9 mouse cellular contexts compared by ENCODE assay signal in genomic region chr1:45825140-45825539, GRCm38 (mm10). TPM values are rescaled to one million over a fixed set of nuclear protein-coding genes. Genes with fewer than 3 reads are reported as not detected.
A peak's percentile ranks its signal among the peaks of the same experiment; 100 is the strongest.
DNase-seq lines count a peak whose midpoint lies in the region; ATAC-seq and TF ChIP-seq lines count a peak whose summit lies in the region.
"Had no signal": no experiment of that assay in that cellular context is flagged by ENCODE, and none has a peak within 500 bp of the region (broad histone marks: within the 10 kb centered on the region; RNA-seq: fewer than 3 reads in every experiment).

No protein-coding gene starts in this region.

- H3K4me2 ChIP-seq in forebrain, embryonic 13.5 days: no peak overlapping the region
- H3K4me2 ChIP-seq in neural tube, embryonic 15.5 days: no peak overlapping the region
- H3K4me2 ChIP-seq: limb, embryonic 15.5 days had no signal

- peak; percentile 84 for TF ChIP-seq CTCF in layer of hippocampus, adult 2 months (conservative IDR thresholded peaks at IDR 0.05)
- peak; percentile 53; the same call in 1 of the 2 replicates for TF ChIP-seq CTCF in lung, adult 2 months (IDR thresholded peaks at IDR 0.05; ENCODE audit: insufficient read depth, low read length)

- H3K9ac ChIP-seq in forebrain, embryonic 13.5 days: no peak overlapping the region
- H3K9ac ChIP-seq in neural tube, embryonic 15.5 days (replicated peaks): no peak overlapping the region
- H3K9ac ChIP-seq: limb, embryonic 15.5 days had no signal

- H3K9me3 ChIP-seq in forebrain, embryonic 13.5 days (replicated peaks): no peaks in the 10 kb centered on the region
- no peaks in the 10 kb centered on the region for H3K9me3 ChIP-seq in neural tube, embryonic 15.5 days (replicated peaks)
- H3K9me3 ChIP-seq: limb, embryonic 15.5 days had no signal

- peak; percentile 50 for DNase-seq in MEL-GATA-1-ER (ENCODE audit: extremely low read depth, low read depth)
- peak; percentile 67 for DNase-seq in c-Kit-positive CD71-positive TER-119-positive erythroid progenitor cells, embryonic 14.5 days (ENCODE audit: low spot score)
- peak; percentile 79 for DNase-seq in heart, postnatal 4 days
- peak; percentile 25 to 72 for DNase-seq in layer of hippocampus, adult 2 months (ENCODE audit: low spot score in 2 of 2)
- DNase-seq in lung, adult 2 months: peak; percentile 60
- DNase-seq in thymus, postnatal 36 days: peak; percentile 36 to 45

- no peaks in the 10 kb centered on the region for H3K27me3 ChIP-seq in forebrain, embryonic 13.5 days
- H3K27me3 ChIP-seq in neural tube, embryonic 15.5 days (replicated peaks): no peaks in the 10 kb centered on the region
- H3K27me3 ChIP-seq: limb, embryonic 15.5 days had no signal

- no peak for TF ChIP-seq POLR2A in lung, adult 2 months (IDR thresholded peaks at IDR 0.05; ENCODE audit: borderline replicate concordance, extremely low read depth, low read depth, low read length)

- H3K4me1 ChIP-seq in forebrain, embryonic 13.5 days: no peaks in the 10 kb centered on the region
- no peaks in the 10 kb centered on the region for H3K4me1 ChIP-seq in lung, adult 2 months (ENCODE audit: control insufficient read depth, insufficient read depth, low read length)
- no peaks in the 10 kb centered on the region for H3K4me1 ChIP-seq in neural tube, embryonic 15.5 days
- H3K4me1 ChIP-seq: limb, embryonic 15.5 days had no signal

- peak; percentile 91 for ATAC-seq in forebrain, embryonic 13.5 days
- ATAC-seq in neural tube, embryonic 15.5 days (ENCODE audit: low FRiP score): peak; percentile 86

- no peak overlapping the region for H3K4me3 ChIP-seq in forebrain, embryonic 13.5 days
- H3K4me3 ChIP-seq in layer of hippocampus, adult 2 months: no peak overlapping the region
- no peak overlapping the region for H3K4me3 ChIP-seq in lung, adult 2 months (replicated peaks; ENCODE audit: extremely low read depth, low read depth, low read length)
- H3K4me3 ChIP-seq in neural tube, embryonic 15.5 days (replicated peaks): no peak overlapping the region
- H3K4me3 ChIP-seq: limb, embryonic 15.5 days had no signal

- peaks cover 43% of the 10 kb centered on the region for H3K36me3 ChIP-seq in forebrain, embryonic 13.5 days (ENCODE audit: poor library complexity, severe bottlenecking)
- peaks cover 32% of the 10 kb centered on the region for H3K36me3 ChIP-seq in neural tube, embryonic 15.5 days

- 59% methylated on average over 5 of the region's 5 CpGs for WGBS in forebrain, embryonic 13.5 days
- 42% methylated on average over 5 of the region's 5 CpGs for WGBS in lung, adult 2 months
- 59% methylated on average over 5 of the region's 5 CpGs for WGBS in neural tube, embryonic 15.5 days

- H3K27ac ChIP-seq in forebrain, embryonic 13.5 days: no peak overlapping the region
- H3K27ac ChIP-seq in layer of hippocampus, adult 2 months: no peak overlapping the region
- no peak overlapping the region for H3K27ac ChIP-seq in neural tube, embryonic 15.5 days (replicated peaks)
- H3K27ac ChIP-seq: limb, embryonic 15.5 days had no signal

RNA-seq across cellular contexts. Expression of gene Wdr75, which starts 30.2 kb away (rescaled TPM):
- 70.4 and 80.2 TPM in 2 replicates for polyA plus RNA-seq in forebrain, embryonic 13.5 days (2015; fragmentation: Nextera tagmentation; extraction: Ambion mirVana)
- total RNA-seq in heart, postnatal 4 days (2021): 10 to 100 TPM; 32.3 TPM
- total RNA-seq in layer of hippocampus, adult 2 months (2021): 10 to 100 TPM; 41.1 to 44.8 TPM
- polyA plus RNA-seq in lung, adult 2 months (2012; rRNA removed): 39.6 and 45.5 TPM in 2 replicates
- polyA plus RNA-seq in neural tube, embryonic 15.5 days (2015; fragmentation: Nextera tagmentation; extraction: Ambion mirVana): 55.8 and 58.6 TPM in 2 replicates
